Mouse (Mus musculus): ENCODE data around the gene Ninj2.

The Ninj2 gene

DNA sequence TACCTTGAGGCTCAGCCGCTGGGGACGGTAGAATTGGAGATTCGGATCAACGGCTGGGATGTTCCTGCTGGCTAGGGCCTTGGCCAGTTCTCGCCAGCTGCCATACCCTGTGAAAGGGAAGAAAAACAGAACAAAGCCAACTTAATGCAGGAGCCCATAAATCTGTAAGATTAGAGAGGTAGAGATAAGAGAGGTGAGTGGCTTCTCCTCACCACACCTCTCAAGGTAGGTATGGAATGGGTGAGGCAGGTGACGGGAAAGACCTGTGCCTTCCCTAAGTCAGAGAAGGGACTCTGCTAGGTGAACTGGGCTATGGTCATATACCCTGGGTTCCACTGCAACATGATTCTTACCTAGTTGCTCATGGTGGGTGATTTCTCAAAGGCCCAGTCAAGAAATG is 139.7 kb downstream of the Ninj2 start:
- Histone ChIP-seq H3K27me3 (ENCODE audit: insufficient read depth, low read length) (no peaks in the 10 kb centered on the region), H3K9me3 (ENCODE audit: low read length) (no peaks in the 10 kb centered on the region), H3K4me3 (replicated peaks; ENCODE audit: low read length) (no peak overlapping the region), H3K4me1 (replicated peaks; ENCODE audit: low read depth, low read length) (peaks cover 92% of the 10 kb centered on the region), H3K36me3 (ENCODE audit: insufficient read depth, low read length) (peaks cover 34% of the 10 kb centered on the region)
- TF ChIP-seq NANOG (IDR thresholded peaks at IDR 0.05; ENCODE audit: borderline replicate concordance, low read length) (no peak), CTCF (conservative IDR thresholded peaks at IDR 0.05; ENCODE audit: low read length) (no peak), POU5F1 (IDR thresholded peaks at IDR 0.05; ENCODE audit: borderline replicate concordance, low read length) (no peak)

DNA sequence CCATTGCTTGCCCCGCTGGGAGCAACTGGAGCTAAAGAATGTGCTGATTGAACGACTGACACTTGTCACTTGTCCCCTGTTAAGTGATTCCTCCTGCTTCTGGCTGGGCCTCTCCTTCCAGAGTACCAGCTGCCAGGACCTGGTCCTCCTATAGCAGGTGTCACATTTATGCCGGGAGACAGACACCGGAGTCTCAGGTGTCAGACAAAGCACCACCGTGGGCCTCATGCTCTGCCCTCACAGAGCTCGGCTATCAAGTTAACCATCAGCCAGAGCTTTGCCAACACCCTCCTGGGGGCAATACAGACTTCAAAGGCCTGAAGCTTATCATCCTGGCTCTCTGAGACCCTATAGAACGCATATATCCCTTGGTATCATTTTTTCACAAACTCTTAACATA is 142.7 kb downstream of the Ninj2 start:
- TF ChIP-seq CTCF (conservative IDR thresholded peaks at IDR 0.05; ENCODE audit: low read length) (no peak), NANOG (IDR thresholded peaks at IDR 0.05; ENCODE audit: borderline replicate concordance, low read length) (0 out of 2 replicates have a peak, but pooled peaks have one; percentile 0), POU5F1 (IDR thresholded peaks at IDR 0.05; ENCODE audit: borderline replicate concordance, low read length) (no peak)
- Histone ChIP-seq H3K4me1 (replicated peaks; ENCODE audit: low read depth, low read length) (peaks cover 77% of the 10 kb centered on the region), H3K9me3 (ENCODE audit: low read length) (no peaks in the 10 kb centered on the region), H3K27me3 (ENCODE audit: insufficient read depth, low read length) (no peaks in the 10 kb centered on the region), H3K4me3 (replicated peaks; ENCODE audit: low read length) (peak overlapping the region; percentile 7; the same call in 1 of the 2 replicates), H3K36me3 (ENCODE audit: insufficient read depth, low read length) (peaks cover 30% of the 10 kb centered on the region)

DNA sequence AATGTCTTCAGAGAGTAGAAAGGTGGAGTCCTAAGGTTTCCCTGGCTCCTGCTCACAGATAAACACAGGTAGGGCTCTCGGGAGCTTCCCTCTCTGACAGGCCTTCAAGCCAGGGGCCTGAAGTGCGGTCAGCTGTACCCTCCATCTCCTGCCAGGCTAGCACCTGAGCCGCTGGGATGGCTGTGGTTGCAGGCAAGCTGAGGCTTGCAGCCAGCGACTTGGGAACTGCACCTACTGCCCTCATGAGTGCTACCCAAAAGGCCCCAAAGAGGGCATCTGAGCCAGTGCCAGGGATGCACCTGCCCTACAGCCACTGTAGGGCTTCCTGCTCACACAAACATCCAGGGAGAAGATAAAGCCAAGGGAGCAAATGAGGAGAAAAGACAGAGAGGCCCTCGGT is 147.3 kb downstream of the Ninj2 start:
- no peaks in the 10 kb centered on the region for H3K27me3 ChIP-seq (ENCODE audit: insufficient read depth, low read length)
- peaks cover 22% of the 10 kb centered on the region for H3K36me3 ChIP-seq (ENCODE audit: insufficient read depth, low read length)
- no peak overlapping the region; the same call in 1 of the 2 replicates for H3K4me3 ChIP-seq (replicated peaks; ENCODE audit: low read length)
- H3K9me3 ChIP-seq (ENCODE audit: low read length): no peaks in the 10 kb centered on the region
- H3K4me1 ChIP-seq (replicated peaks; ENCODE audit: low read depth, low read length): peaks cover 49% of the 10 kb centered on the region
- TF ChIP-seq CTCF (conservative IDR thresholded peaks at IDR 0.05; ENCODE audit: low read length) (no peak), NANOG (IDR thresholded peaks at IDR 0.05; ENCODE audit: borderline replicate concordance, low read length) (no peak)

DNA sequence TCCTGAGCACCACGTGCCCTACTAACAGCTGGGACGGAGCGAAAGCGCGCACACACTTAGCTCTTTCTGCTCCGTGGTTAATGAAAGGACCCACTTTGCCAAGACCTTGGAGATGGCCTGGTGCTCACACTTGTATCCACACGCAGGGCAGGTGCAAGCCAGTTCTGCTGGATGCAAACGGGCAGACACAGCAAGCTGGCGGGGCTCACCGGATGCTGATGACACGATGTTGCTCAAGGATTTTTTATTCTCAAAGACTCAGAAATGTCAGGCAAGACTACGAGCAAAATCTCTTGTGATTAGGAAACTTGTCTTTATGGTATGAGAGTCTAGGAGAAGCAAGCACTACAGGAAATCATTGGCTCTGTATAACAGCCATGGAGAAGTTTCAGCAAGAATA is 148.3 kb downstream of the Ninj2 start:
- no peak for TF ChIP-seq CTCF (conservative IDR thresholded peaks at IDR 0.05; ENCODE audit: low read length)
- no peak for TF ChIP-seq NANOG (IDR thresholded peaks at IDR 0.05; ENCODE audit: borderline replicate concordance, low read length)
- TF ChIP-seq POU5F1 (IDR thresholded peaks at IDR 0.05; ENCODE audit: borderline replicate concordance, low read length): no peak
- Histone ChIP-seq H3K9me3 (ENCODE audit: low read length) (no peaks in the 10 kb centered on the region), H3K27me3 (ENCODE audit: insufficient read depth, low read length) (no peaks in the 10 kb centered on the region), H3K4me3 (replicated peaks; ENCODE audit: low read length) (no peak overlapping the region), H3K36me3 (ENCODE audit: insufficient read depth, low read length) (peaks cover 22% of the 10 kb centered on the region), H3K4me1 (replicated peaks; ENCODE audit: low read depth, low read length) (peaks cover 39% of the 10 kb centered on the region)

DNA sequence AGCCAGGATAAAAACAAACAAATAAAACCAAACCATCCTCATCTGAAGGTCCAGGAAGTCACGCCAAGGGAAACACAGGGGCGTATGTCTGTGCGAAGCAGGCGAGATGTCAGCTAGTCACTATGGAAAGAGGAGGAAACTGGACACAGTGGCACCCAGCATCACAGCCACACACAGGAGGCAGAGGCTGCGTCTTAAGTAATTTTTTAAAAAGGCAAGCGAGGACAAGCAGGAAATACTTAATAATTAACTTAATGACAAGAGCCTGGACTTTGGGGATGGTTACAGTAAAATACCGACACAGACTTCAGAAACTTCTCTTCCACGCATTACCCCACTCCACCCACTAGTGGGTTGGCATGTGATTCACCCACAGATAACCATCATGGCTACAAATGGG is 149.4 kb downstream of the Ninj2 start:
- H3K36me3 ChIP-seq (ENCODE audit: insufficient read depth, low read length): peaks cover 22% of the 10 kb centered on the region
- H3K4me3 ChIP-seq (replicated peaks; ENCODE audit: low read length): no peak overlapping the region
- no peak for TF ChIP-seq NANOG (IDR thresholded peaks at IDR 0.05; ENCODE audit: borderline replicate concordance, low read length)
- no peak for TF ChIP-seq POU5F1 (IDR thresholded peaks at IDR 0.05; ENCODE audit: borderline replicate concordance, low read length)
- TF ChIP-seq CTCF (conservative IDR thresholded peaks at IDR 0.05; ENCODE audit: low read length): no peak
- peaks cover 29% of the 10 kb centered on the region for H3K4me1 ChIP-seq (replicated peaks; ENCODE audit: low read depth, low read length)
- no peaks in the 10 kb centered on the region for H3K9me3 ChIP-seq (ENCODE audit: low read length)
- no peaks in the 10 kb centered on the region for H3K27me3 ChIP-seq (ENCODE audit: insufficient read depth, low read length)

DNA sequence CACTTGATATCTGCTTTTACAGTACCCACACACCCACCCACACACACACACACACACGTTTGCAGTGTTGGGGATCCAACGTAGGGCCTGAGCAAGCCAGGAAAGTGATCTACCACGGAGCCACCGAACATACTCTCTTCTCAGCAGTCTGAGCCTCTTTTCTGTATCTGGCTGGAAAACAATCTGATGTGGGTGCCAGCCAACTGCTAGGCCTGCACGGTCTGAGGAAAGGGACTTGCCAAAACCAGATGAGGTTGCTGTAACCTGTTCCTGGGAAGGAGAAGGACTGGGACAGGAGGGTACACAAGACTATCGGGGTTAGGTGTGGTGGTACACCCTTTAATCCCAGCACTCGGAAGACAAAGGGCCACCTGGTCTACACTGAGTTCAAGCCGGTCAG is 150.1 kb downstream of the Ninj2 start:
- H3K4me3 ChIP-seq (replicated peaks; ENCODE audit: low read length): no peak overlapping the region
- no peaks in the 10 kb centered on the region for H3K9me3 ChIP-seq (ENCODE audit: low read length)
- TF ChIP-seq NANOG (IDR thresholded peaks at IDR 0.05; ENCODE audit: borderline replicate concordance, low read length): no peak
- no peak for TF ChIP-seq CTCF (conservative IDR thresholded peaks at IDR 0.05; ENCODE audit: low read length)
- no peak for TF ChIP-seq POU5F1 (IDR thresholded peaks at IDR 0.05; ENCODE audit: borderline replicate concordance, low read length)
- H3K4me1 ChIP-seq (replicated peaks; ENCODE audit: low read depth, low read length): peaks cover 26% of the 10 kb centered on the region
- H3K36me3 ChIP-seq (ENCODE audit: insufficient read depth, low read length): peaks cover 17% of the 10 kb centered on the region
- H3K27me3 ChIP-seq (ENCODE audit: insufficient read depth, low read length): no peaks in the 10 kb centered on the region

DNA sequence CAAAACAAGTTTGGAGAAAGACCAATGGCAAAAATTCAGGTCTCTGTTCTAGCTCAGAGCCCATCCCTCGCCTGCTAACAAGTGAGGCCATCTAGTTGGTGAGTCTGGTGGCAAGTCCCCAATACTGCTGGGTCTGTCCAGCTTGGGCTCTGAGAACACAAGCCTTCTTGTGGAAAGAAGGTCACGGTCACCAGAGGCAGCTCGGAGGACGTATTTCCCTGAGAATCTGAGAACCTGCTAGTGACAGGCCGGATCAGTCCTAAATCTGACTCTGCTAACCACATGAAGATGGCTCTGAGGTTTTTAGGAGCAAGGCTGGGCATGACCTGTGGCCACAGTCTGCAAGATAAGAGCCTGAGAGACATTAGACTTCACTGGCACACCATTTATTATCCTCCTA is 153.5 kb downstream of the Ninj2 start:
- peaks cover 16% of the 10 kb centered on the region for H3K4me1 ChIP-seq (replicated peaks; ENCODE audit: low read depth, low read length)
- peaks cover 25% of the 10 kb centered on the region for H3K36me3 ChIP-seq (ENCODE audit: insufficient read depth, low read length)
- no peaks in the 10 kb centered on the region for H3K9me3 ChIP-seq (ENCODE audit: low read length)
- H3K27me3 ChIP-seq (ENCODE audit: insufficient read depth, low read length): no peaks in the 10 kb centered on the region
- no peak for TF ChIP-seq POU5F1 (IDR thresholded peaks at IDR 0.05; ENCODE audit: borderline replicate concordance, low read length)
- TF ChIP-seq CTCF (conservative IDR thresholded peaks at IDR 0.05; ENCODE audit: low read length): no peak
- H3K4me3 ChIP-seq (replicated peaks; ENCODE audit: low read length): no peak overlapping the region

DNA sequence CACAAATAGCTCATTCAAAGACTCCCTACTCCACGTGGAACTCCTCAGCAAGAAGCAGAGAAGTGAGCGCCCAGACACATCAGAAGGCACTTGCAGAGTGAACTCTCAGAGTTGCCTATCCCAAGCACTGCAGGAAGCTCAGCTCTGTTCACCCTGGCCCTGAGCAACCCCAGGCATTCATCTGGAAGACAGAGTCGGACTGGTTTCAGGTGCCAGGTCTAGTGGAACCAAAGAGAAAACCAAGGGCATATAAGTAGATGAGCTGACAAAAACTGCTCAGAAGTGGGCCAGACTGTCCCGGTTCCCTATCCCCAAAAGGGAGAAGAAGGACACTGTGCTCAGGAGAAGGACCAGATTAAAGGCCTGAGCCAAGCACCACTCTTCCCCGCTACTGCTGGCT is 156.7 kb downstream of the Ninj2 start:
- TF ChIP-seq CTCF (conservative IDR thresholded peaks at IDR 0.05; ENCODE audit: low read length) (no peak), NANOG (IDR thresholded peaks at IDR 0.05; ENCODE audit: borderline replicate concordance, low read length) (no peak), POU5F1 (IDR thresholded peaks at IDR 0.05; ENCODE audit: borderline replicate concordance, low read length) (no peak)
- Histone ChIP-seq H3K4me3 (replicated peaks; ENCODE audit: low read length) (no peak overlapping the region), H3K9me3 (ENCODE audit: low read length) (no peaks in the 10 kb centered on the region), H3K36me3 (ENCODE audit: insufficient read depth, low read length) (peaks cover 25% of the 10 kb centered on the region), H3K4me1 (replicated peaks; ENCODE audit: low read depth, low read length) (peaks cover 14% of the 10 kb centered on the region), H3K27me3 (ENCODE audit: insufficient read depth, low read length) (no peaks in the 10 kb centered on the region)

Measured in E14TG2a.4 (cell line).